Mouse (Mus musculus) left cerebral cortex, adult 18-20 months (tissue): ENCODE measurements around the gene Ticrr. TPM values are rescaled to one million over a fixed set of nuclear protein-coding genes. Genes with fewer than 3 reads are reported as not detected.

Source experiments
- DNase-seq, 2 experiments: peaks; one replicate each; pipeline ENCODE4 v3.0.0; 2021 to 2022; ENCODE audit warnings: low spot score in 2 of 2, mixed read lengths in 1 of 2
- total RNA-seq, 2 experiments: library from RNA; stranded (reverse); gene quantifications; 2 replicates each; pipeline ENCODE4 v1.2.3; 2021

The Ticrr gene
- total RNA-seq, 2 experiments from 2014 or later, result 0.12 TPM; not detected in 1

DNA sequence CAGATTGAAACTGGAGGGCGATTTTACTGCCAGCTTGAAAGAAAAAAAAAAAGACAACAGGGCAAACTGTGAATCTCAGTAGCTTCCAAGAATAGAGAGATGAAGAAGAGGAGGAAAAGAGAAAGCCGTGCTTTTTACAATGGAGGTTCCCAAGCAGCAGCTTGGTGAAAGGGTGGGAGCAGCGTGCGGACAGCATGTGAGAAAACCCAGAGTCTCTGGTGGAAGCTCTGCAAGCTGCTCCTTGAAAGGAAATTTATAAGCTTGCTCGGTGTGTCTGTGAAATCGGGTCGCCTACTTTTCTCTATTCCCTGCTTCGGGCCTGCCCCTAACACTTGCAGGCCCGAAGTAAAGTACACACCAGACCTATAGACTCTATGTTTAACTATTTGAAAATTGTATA is 84.1 kb downstream of the Ticrr start:
- DNase-seq, result peak in 1 of 2 experiments; percentile 33

DNA sequence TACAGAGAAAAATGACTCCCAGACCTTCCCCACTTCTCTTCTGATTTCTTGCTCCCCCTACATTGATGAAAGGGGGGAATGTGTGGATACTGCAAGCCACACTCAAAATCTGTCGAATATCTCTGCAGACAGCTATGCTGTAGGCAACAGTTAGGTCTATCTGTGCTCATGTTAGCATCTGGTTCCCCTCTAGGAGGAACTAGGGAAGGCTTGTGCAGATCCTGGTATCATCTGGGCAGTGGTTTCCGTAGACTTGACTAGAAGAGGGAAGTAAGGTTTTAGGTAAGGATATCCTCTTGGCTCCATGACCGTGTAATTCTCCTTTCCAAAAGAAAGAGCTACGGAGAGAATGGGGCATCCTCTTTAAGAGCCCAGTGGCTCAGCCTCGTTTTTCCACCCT is 84.6 kb downstream of the Ticrr start:
- DNase-seq, result no peak

DNA sequence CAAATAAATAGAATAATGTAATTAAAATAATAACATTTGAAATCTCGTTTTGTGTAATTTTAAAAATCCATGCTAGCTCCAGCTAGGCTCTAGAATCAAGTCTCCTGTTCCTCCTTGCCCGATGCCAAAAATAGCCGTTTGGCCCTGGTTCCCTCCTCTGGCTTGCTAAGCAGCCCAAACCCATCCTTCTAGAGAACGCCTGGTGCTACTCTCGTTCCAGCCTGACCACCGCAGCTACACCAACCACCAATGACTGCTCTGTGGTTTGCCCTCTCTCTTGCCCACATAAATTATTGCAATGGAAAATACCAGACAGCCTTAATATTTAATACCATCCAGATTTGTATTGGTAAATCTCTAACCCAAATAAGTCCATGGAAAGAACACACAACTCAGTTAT is 87.7 kb downstream of the Ticrr start:
- DNase-seq, result no peak

Other genes starting within 250 kb of the Ticrr start
- 100 to 1,000 TPM in 1 of 2 experiments, 10 to 100 TPM in 1; 92.3 to 115 TPM for gene Polg, start 193.8 kb upstream of the Ticrr start, total RNA-seq
- gene Rhcg, start 42.5 kb upstream of the Ticrr start, total RNA-seq, result 1 to 10 TPM; 1.6 to 2.3 TPM
- gene Kif7, start 55.5 kb downstream of the Ticrr start, total RNA-seq, result 1 to 10 TPM; 1.1 to 1.6 TPM
- gene Plin1, start 72.7 kb downstream of the Ticrr start, total RNA-seq, result not detected
- gene Pex11a, start 82.9 kb downstream of the Ticrr start, total RNA-seq, result 10 to 100 TPM; 10.9 to 11.9 TPM
- gene Wdr93, start 83.0 kb downstream of the Ticrr start, total RNA-seq, result under 1 TPM in 1 of 2 experiments, not detected in 1; 0.21 TPM
- gene Mesp1, start 133.6 kb downstream of the Ticrr start, total RNA-seq, result under 1 TPM in 1 of 2 experiments, not detected in 1; 0.28 TPM
- 1 to 10 TPM; 1.6 to 2.0 TPM for gene Mesp2, start 150.5 kb downstream of the Ticrr start, total RNA-seq
- gene Anpep, start 200.9 kb downstream of the Ticrr start, total RNA-seq, result 1 to 10 TPM; 5.3 to 5.5 TPM